Mouse (Mus musculus) stomach, embryonic 16.5 days (tissue): ENCODE results near the gene Dscaml1. TPM values are rescaled to one million over a fixed set of nuclear protein-coding genes. Genes with fewer than 3 reads are reported as not detected.

Source experiments
- ATAC-seq: fragments of 200-750 bp; cut with Nextera tagmentation; 2 replicates; pipeline ENCODE4 v1.8.0; 2017; ENCODE audit warnings: moderate number of reproducible peaks, moderate TSS enrichment; ENCODE audit not compliant: insufficient read depth, low FRiP score
- H3K27ac ChIP-seq: fragments of 300-500 bp; sonication (generic); 2 replicates; pipeline ENCODE4 v1.5.1; 2014; ENCODE audit warnings: low read length
- H3K27me3 ChIP-seq: fragments of 300-500 bp; sonication (generic); 2 replicates; pipeline ENCODE4 v1.6.1; 2014; ENCODE audit warnings: low read length, control low read depth, mixed read lengths; ENCODE audit not compliant: control insufficient read depth, insufficient read depth
- H3K36me3 ChIP-seq: fragments of 300-500 bp; sonication (generic); 2 replicates; pipeline ENCODE4 v1.6.1; 2014; ENCODE audit warnings: low read length; ENCODE audit not compliant: control insufficient read depth, insufficient read depth
- H3K4me1 ChIP-seq: fragments of 300-500 bp; sonication (generic); 2 replicates; pipeline ENCODE4 v1.6.1; 2014; ENCODE audit warnings: low read length, control low read depth, mixed read lengths; ENCODE audit not compliant: control insufficient read depth, insufficient read depth
- H3K4me2 ChIP-seq: fragments of 300-500 bp; sonication (generic); 2 replicates; pipeline ENCODE4 v1.6.1; 2014; ENCODE audit warnings: low read depth, low read length, mixed read lengths
- H3K4me3 ChIP-seq: fragments of 300-500 bp; sonication (generic); replicated peaks from 2 replicates; pipeline ENCODE4 v1.5.1; 2014; ENCODE audit warnings: mild to moderate bottlenecking, low read length
- H3K9ac ChIP-seq: fragments of 300-500 bp; sonication (generic); 2 replicates; pipeline ENCODE4 v1.6.1; 2014; ENCODE audit warnings: low read length
- H3K9me3 ChIP-seq: fragments of 300-500 bp; sonication (generic); replicated peaks from 2 replicates; pipeline ENCODE4 v1.6.1; 2016; ENCODE audit warnings: low read length, control low read depth; ENCODE audit not compliant: control insufficient read depth
- WGBS: fragments of 180-500 bp; shearing (Covaris S2); extraction: QIAGEN DNeasy Blood & Tissue Kit; methylation state at CpG from one replicate; pipeline ENCODE4 v1.1.7; 2014; 5-methylcytosine and 5-hydroxymethylcytosine counted together
- polyA plus RNA-seq: library from polyadenylated mRNA; unstranded; fragments of >200 nt; fragmentation: Nextera tagmentation; extraction: Ambion mirVana; gene quantifications from 2 replicates; pipeline ENCODE4 v1.2.1, GENCODE M21; 2015

Dscaml1 gene
- polyA plus RNA-seq, 1 experiment from 2014 or later = 0.30 TPM

DNA sequence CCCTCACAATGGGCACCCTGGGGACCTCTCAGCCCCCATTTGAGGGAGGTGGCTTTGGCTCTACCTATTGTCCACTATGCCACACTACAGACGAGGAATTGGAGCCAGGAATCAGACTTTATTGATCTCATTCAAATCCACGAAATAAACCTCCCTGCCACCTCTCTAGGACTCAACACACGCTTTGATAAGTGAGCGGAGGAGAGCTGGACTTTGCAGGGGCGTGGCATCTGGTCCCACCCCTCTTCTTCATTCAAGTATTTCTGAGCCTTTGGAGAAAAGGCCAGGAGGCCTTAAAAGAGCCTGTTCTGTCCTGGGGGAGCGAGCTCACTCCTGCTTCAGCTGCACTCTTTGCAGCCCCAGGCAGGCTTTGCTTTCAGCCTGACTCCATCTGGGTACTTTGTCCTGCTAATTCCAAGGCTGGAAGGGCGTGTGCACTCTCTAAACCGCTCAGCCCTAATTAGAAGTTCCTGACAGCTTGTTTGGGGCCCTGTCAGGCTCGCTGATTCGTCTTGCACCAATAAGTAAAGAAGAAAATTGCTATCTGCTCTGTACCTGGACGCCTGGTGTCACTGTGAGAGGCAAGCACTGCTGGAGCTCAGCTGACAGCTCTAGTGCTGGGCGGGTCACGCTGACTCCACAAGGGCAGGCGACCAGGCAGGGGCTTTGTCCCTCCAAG, 75.7 kb downstream of the Dscaml1 start:
- no peak for ATAC-seq
- Histone ChIP-seq H3K4me1 (peaks cover 22% of the 10 kb centered on the region), H3K9me3 (no peaks in the 10 kb centered on the region), H3K4me2 (peak overlapping the region; percentile 21; the same call in 1 of the 2 replicates), H3K36me3 (no peaks in the 10 kb centered on the region), H3K9ac (peak overlapping the region; percentile 15; the same call in 1 of the 2 replicates), H3K27me3 (no peaks in the 10 kb centered on the region), H3K27ac (peak overlapping the region; percentile 39), H3K4me3 (no peak overlapping the region)
- WGBS = 26% methylated on average over 14 of the region's 14 CpGs

DNA sequence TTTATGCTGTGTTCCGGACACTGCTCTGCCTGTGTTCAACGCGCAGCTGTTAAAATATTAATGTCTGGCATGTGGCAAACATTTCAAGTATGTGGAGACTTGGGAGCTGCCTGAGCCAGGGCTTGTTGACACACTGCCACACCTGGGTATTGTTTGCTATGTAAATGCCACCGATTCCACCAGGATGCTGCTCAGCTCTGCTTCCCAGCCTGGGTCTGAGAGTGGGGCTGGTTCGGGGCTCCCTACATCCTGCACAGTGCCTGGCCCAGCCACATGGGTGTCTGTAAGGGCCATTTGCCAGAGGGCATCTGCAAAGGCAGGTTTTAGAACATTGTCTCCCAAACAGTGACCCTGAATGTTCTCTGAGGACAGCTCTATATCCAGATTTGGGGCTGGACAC, 78.5 kb downstream of the Dscaml1 start:
- H3K4me3 ChIP-seq = no peak overlapping the region
- ATAC-seq = peak; percentile 76
- H3K27ac ChIP-seq = peak overlapping the region; percentile 86
- H3K9ac ChIP-seq = 0 out of 2 replicates have a peak overlapping the region, but pooled peaks have one; percentile 33
- no peaks in the 10 kb centered on the region for H3K27me3 ChIP-seq
- peaks cover 17% of the 10 kb centered on the region for H3K4me1 ChIP-seq
- 25% methylated on average over 5 of the region's 5 CpGs for WGBS
- no peaks in the 10 kb centered on the region for H3K9me3 ChIP-seq
- H3K36me3 ChIP-seq = no peaks in the 10 kb centered on the region
- H3K4me2 ChIP-seq = no peak overlapping the region

DNA sequence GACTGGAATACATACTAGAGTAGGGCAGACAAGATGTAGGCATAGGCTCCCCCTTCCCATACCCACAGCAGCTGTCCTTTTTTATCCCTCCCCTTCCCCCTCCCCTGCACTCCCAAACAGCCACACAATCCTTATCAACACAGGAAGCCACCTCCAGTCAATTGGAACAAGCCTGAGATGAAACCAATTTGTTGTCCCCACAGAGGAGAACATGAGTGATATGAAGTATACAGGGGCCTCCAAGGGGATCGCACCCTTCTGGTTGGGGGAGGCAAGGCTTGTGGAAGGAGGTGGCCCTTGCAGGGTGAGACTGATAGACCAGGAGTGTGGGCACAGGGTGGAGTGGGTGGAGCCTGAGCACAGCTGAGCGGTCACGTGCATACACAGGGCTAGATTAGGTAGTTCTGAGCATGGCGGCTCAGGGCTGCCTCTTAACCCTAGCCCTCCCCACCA, 79.1 kb downstream of the Dscaml1 start:
- 0 out of 2 replicates have a peak overlapping the region, but pooled peaks have one; percentile 9 for H3K4me2 ChIP-seq
- H3K36me3 ChIP-seq = no peaks in the 10 kb centered on the region
- peaks cover 17% of the 10 kb centered on the region for H3K4me1 ChIP-seq
- WGBS = 23% methylated on average over 4 of the region's 4 CpGs
- no peaks in the 10 kb centered on the region for H3K9me3 ChIP-seq
- H3K4me3 ChIP-seq = no peak overlapping the region
- H3K27ac ChIP-seq = peak overlapping the region; percentile 86
- peak; percentile 89 for ATAC-seq
- H3K9ac ChIP-seq = no peak overlapping the region
- H3K27me3 ChIP-seq = no peaks in the 10 kb centered on the region

DNA sequence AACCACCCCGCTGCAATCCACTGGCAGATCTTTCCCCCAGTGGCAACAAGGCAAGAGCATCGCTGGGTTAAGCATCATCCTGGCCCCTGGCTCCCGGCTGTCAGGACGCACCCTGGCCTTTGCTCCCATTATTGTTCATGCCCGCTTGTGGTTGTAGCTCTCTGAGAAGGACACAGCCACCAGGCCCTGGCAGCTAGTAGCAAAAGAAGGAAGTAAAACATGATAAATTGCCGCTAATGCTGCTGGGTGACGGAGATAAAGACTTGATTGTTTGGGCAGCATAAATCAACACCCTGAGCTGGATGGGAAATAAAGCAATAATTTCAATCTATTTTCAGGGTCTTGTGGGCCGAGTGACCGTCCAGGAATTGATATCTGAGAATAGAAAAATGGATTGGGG, 81.1 kb downstream of the Dscaml1 start:
- Histone ChIP-seq H3K9ac (no peak overlapping the region), H3K4me3 (no peak overlapping the region), H3K27ac (peak overlapping the region; percentile 5), H3K36me3 (no peaks in the 10 kb centered on the region), H3K27me3 (no peaks in the 10 kb centered on the region), H3K4me2 (no peak overlapping the region), H3K4me1 (peaks cover 14% of the 10 kb centered on the region; the same call in 1 of the 2 replicates), H3K9me3 (no peaks in the 10 kb centered on the region)
- WGBS = 33% methylated on average over 9 of the region's 9 CpGs
- no peak for ATAC-seq

DNA sequence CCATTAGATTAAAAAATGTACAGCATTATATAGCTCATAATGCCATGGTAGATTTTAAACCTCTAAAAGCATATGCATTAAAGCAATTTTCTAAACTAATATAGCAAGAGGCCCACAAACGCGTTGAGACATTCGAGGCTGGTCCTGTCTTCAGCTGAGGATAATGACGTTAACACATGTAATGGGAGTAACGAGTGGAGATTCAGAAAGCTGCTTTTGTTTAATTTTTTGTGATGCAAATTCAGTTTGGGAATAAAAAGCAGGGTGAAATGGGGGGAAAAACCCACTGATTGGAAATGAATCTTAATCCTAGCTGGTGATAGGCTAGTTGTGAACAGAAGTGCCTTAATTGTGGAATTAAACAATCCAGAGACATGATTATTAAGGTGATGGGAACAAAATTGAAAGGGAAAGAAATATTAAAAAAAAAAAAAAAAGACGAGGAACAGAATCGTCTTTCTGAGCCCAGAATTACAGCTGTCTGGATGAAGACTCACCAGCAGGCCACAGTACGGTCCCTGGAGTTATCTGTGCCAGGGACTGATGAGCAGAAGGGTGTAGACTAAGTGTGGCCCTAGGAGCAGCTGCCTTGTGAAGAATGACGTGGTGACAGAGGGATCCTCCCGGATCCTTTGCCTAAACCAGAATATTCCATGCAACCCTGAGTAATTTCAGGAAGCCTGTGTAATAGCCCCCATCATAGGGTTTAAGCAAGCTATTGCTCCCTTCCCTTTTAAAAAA, 84.5 kb downstream of the Dscaml1 start:
- no peak for ATAC-seq
- no peak overlapping the region for H3K4me2 ChIP-seq
- 79% methylated on average over 10 of the region's 10 CpGs for WGBS
- no peaks in the 10 kb centered on the region for H3K36me3 ChIP-seq
- H3K9me3 ChIP-seq = no peaks in the 10 kb centered on the region
- H3K4me1 ChIP-seq = 0 out of 2 replicates have a peak, but pooled peaks cover 7% of the 10 kb centered on the region
- no peaks in the 10 kb centered on the region for H3K27me3 ChIP-seq
- H3K27ac ChIP-seq = no peak overlapping the region
- H3K9ac ChIP-seq = no peak overlapping the region
- no peak overlapping the region for H3K4me3 ChIP-seq

DNA sequence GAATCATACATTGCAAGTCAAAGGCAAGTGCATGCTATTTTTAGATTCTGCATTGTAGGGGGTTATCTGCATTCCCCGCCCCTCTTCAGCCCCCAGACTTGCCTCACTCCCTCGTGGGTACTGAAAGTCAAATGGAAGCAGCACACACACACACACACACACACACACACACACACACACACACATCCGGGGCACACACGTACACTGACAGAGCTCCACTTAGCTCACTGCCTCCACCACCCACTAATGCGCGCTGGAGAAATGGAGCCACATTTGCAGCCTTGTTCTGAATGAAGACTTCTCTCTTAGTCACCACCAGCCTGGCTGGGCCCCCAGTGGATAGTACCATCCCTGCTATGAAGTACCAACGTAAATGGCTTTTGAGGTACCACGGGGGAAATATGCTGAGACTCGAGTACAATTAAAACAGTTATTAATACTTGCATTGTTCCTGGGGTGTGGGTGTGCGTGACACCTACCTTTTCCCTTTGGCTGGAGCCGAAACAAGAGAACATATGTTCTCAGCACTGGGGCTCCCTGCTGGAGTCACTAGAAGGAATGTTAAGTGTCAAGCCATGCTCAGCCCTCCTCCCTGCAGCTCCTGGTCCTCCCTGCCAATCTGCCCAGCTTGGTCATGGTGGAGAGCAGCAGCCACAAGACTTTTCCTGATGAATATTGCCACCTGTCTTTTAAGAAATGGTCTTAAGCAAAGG, 91.7 kb downstream of the Dscaml1 start:
- H3K4me1 ChIP-seq = no peaks in the 10 kb centered on the region
- H3K4me2 ChIP-seq = no peak overlapping the region
- ATAC-seq = no peak
- H3K27ac ChIP-seq = no peak overlapping the region
- no peaks in the 10 kb centered on the region for H3K27me3 ChIP-seq
- no peaks in the 10 kb centered on the region for H3K36me3 ChIP-seq
- no peak overlapping the region for H3K9ac ChIP-seq
- WGBS = 67% methylated on average over 11 of the region's 11 CpGs
- no peaks in the 10 kb centered on the region for H3K9me3 ChIP-seq
- H3K4me3 ChIP-seq = no peak overlapping the region

DNA sequence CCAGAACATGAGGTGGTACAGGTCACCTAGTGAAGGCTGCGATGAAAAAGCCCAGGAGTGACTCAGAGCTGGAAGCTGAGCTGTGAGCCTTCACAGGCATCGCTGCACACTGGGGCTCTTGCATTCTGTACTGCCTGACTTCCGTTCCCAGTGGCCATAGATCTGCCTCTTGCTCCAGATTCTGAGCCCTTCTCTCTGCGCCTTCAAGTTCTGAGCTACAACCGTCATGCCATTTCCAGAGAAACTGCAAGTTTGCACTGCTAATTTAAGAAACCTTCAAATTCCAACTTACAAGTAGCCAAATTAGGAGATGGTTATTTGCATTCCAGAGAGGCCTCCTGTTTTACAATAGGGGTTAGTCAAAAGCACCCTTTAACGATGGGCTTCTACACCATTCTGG, 93.4 kb downstream of the Dscaml1 start:
- 77% methylated on average over 6 of the region's 6 CpGs for WGBS

DNA sequence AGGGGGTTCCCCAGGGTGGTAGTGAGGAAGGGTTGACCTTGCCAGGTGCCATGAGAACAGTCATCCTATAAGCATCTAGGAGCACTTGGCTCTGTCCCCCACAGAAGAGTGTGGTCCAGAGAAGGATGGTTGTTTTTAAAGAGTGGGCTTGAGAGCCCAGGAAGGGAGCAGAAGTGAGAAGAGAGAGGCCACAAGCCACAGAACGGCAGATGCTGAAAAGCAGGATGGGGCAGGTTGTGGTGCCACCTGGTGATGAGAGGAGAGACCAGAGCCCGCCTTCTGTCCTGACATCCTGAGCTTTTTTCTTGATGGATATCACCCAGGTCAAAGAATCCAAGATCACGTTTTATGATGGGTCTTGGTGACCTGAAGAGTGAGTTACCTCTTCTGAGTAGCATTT, 96.4 kb downstream of the Dscaml1 start:
- H3K4me2 ChIP-seq = no peak overlapping the region
- H3K27ac ChIP-seq = no peak overlapping the region
- H3K9me3 ChIP-seq = no peaks in the 10 kb centered on the region
- ATAC-seq = no peak
- H3K27me3 ChIP-seq = no peaks in the 10 kb centered on the region
- no peak overlapping the region for H3K4me3 ChIP-seq
- no peaks in the 10 kb centered on the region for H3K36me3 ChIP-seq
- no peak overlapping the region for H3K9ac ChIP-seq
- no peaks in the 10 kb centered on the region for H3K4me1 ChIP-seq
- WGBS = 55% methylated on average over 3 of the region's 3 CpGs

More for the DNA sequence above, 93.4 kb downstream of the Dscaml1 start:
- Histone ChIP-seq H3K27ac (no peak overlapping the region), H3K9ac (no peak overlapping the region), H3K4me3 (no peak overlapping the region), H3K36me3 (no peaks in the 10 kb centered on the region), H3K4me2 (no peak overlapping the region), H3K4me1 (no peaks in the 10 kb centered on the region), H3K9me3 (no peaks in the 10 kb centered on the region), H3K27me3 (no peaks in the 10 kb centered on the region)
- no peak for ATAC-seq

DNA sequence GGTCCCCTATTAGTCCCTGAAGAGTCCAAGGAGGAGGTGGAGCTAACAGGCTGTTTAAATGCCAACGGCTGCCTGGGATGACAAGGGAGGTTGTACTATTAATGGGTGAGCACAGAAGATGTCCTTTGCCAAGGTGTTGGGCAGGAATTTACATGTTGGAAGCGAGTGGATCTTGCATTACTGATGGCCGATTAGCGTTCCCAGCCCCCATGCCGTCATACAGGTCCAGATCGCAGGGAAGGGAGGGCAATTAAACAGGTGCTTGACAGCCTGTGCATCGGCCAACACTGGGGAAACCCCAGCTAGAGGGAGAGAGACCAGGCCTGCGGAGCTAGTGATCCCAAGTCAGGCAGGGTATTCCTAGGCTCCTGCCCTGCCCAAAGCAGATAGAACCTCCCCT, 98.1 kb downstream of the Dscaml1 start:
- no peak for ATAC-seq
- Histone ChIP-seq H3K36me3 (no peaks in the 10 kb centered on the region), H3K4me1 (no peaks in the 10 kb centered on the region), H3K4me2 (no peak overlapping the region), H3K4me3 (no peak overlapping the region), H3K27ac (no peak overlapping the region), H3K9ac (no peak overlapping the region), H3K9me3 (no peaks in the 10 kb centered on the region), H3K27me3 (no peaks in the 10 kb centered on the region)
- 67% methylated on average over 8 of the region's 8 CpGs for WGBS
